Mouse (Mus musculus) heart, postnatal 10 days (tissue): ENCODE measurements around the gene Chrm4. TPM values are rescaled to one million over a fixed set of nuclear protein-coding genes. Genes with fewer than 3 reads are reported as not detected.

Source experiments
- DNase-seq, 2 experiments: peaks; one replicate each; pipeline ENCODE4 v3.0.0; 2021
- intact Hi-C: fragments of 180-260 bp; cut with DNase I; formaldehyde crosslinking; loops from one replicate; pipeline ENCODE4 v1.15.1; 2025
- total RNA-seq, 2 experiments: library from RNA; stranded (reverse); gene quantifications; 2 replicates each; pipeline ENCODE4 v1.2.3; 2021

Gene Chrm4
- total RNA-seq, 2 experiments from 2014 or later, result 0.17 TPM; not detected in 1

DNA sequence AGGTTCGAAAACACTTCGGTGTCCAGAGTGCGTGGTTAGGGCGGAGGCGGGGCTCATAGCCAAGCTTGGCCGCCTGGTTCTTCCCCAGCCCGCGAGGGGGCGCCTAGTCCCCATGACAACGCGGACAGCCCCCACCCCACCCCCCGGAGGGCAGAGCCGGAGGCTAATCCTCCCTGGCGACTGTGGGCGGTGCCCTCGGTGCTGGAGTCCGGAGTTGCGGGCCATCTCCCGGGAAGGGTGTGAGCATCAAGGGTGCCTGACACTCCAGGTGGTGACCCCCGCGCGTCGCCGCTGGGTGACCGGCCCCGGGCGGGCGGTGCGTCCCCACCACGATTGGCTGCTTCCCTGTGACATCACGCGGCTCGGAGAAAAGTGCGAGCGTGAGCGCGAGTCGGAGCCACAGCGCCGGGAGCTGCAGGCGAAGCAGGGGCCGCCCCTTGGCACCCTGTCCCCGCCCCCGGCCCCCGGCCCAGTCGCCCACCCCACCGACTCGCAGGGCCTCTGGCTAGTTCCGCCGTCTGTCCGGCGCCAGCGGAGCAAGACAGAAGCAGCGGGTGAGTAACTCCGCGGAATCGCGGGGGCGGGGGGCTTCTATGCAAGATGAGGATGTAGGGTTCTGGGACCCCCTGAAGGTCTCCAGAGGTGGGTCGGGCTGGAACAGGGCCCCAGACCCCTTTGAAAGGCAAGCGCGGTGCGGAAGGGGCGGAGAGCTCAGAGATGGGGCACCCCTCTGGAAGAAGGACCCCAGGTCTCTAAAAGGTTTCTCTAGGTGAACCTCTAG lies 5.1 kb upstream of the Chrm4 start:
- peak; percentile 49 to 65 for DNase-seq
- intact Hi-C loops, result no loop called here

DNA sequence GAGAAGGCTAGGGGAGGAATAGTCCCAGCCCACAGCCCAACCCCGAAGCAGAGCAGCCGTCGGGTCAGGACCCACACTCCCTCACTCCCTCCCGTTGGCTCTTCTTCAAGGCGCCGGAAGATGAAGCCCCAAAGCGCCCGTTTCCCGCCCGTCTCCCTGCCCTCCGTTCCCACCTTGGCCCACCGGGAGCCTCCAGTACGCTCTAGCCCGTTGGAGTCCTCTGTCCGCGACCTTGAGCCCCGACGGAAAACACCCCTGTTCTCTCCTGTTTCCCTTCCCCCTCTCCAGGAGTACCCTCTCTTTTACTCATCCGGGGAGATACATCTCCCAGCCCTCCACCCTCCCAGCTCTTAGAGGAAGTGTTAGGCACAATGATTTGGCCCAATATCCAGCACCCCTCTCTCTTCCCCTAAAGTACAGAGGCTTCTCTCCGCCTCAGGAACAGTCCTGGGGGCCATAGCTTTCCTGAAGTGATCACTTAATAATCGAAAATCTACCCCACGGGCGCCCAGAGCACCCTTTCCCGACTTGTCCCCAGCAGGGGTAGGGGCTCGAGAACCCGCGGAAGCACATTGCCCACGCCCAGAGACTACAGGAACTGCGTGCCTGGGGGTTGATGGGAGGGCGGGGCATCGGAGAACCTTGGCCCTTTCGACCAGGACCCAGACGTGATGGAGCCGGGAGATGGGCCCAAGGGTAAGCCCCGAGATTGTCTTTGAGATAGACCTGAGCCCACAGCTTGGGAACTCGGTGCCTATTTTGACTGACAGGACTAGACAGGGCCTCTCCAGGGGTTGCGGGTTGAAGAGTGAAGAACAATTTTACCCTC lies 4.2 kb upstream of the Chrm4 start:
- intact Hi-C loops, result no loop called here
- no peak for DNase-seq

DNA sequence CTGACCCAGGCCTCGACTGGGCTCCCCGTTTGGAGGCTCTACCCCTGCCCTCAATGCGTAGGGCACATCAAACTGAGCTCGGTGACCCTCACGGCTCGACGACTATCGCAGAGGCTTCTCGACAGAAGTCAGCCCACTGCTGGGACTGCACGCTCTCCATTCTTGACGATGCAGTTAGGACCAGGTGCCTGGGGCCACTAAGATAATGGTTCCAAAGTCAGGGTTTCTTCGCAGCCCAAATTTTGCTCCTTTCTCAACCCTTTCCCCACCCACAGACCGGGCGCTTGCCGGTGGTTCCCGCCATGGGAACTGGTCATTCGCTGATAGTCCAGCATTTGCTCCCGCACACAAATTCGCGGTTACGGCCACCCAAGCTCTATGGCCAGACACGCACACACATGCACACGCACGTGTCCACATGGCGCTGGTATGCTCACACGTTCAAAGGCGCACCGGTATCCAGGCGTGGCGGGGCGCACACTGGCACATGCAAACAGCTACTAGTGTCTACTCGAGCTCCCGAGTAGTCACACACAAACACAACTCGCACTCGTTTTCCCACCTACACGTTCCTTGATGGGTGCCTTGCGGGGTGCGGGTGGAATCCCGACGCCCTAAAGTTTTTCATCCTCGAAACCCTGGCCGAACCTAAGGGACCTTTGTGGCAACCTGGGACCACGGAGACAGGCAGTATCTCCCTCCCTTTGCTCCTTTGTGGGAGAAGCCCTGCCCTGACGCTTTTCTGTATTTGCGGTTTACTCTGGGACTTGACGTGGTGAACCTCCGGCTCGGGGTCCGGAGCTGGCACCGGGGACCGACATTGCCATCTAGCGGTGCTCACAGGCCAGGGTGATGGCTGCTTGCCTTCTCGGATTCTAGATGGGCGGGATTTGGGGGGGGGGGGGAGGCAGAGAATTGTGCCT lies 3.4 kb upstream of the Chrm4 start:
- intact Hi-C loops, result loop anchor here (1.0 kb wide), 1 partner anchor 144 kb away; no protein-coding TSS in a partner anchor
- DNase-seq, result peak; percentile 71 to 79

DNA sequence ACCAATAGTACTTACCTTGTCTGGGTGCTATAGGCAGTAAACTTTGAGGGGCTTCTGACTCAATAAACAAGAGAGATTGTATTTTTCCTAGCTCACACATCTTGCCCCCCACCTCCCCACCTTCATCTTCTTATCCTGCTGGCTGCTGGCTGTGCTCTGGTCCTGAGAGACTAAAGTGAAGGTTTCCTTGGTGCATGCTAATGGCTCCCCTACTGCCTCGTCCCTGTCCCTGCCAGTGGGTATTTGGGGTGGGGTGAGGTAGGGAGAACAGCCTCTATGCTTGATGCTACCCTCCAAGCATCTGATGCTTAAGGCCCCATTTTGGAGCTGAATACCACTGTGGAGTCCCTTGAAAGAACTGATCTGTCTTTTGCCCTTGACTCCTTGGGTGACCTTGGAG lies 2.3 kb upstream of the Chrm4 start:
- intact Hi-C loops, result loop anchor here (1.0 to 5.0 kb wide), 2 partner anchors 133 to 145 kb away; no protein-coding TSS in a partner anchor
- DNase-seq, result no peak

DNA sequence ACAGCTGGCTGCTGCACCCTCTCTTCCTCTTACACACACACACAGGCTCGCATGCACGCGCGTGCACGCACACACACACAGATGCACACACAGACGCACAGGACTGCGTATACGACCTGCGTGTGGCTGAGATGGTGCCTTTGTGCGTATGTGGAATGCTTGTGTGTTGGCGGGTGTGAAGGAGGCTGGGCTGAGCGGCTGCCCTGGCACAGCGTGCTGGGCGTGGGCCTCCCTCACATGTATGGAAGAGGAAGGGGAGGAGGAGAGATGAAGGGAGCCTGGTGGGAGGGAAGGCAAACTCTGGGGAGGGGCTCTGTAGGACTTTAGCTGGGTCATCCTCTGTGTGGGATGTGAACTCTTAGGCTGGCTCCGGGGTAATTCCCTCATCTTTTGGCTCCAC lies 1.6 kb upstream of the Chrm4 start:
- intact Hi-C loops, result loop anchor here (5.0 kb wide), 1 partner anchor 132 kb away; no protein-coding TSS in a partner anchor
- DNase-seq, result no peak

DNA sequence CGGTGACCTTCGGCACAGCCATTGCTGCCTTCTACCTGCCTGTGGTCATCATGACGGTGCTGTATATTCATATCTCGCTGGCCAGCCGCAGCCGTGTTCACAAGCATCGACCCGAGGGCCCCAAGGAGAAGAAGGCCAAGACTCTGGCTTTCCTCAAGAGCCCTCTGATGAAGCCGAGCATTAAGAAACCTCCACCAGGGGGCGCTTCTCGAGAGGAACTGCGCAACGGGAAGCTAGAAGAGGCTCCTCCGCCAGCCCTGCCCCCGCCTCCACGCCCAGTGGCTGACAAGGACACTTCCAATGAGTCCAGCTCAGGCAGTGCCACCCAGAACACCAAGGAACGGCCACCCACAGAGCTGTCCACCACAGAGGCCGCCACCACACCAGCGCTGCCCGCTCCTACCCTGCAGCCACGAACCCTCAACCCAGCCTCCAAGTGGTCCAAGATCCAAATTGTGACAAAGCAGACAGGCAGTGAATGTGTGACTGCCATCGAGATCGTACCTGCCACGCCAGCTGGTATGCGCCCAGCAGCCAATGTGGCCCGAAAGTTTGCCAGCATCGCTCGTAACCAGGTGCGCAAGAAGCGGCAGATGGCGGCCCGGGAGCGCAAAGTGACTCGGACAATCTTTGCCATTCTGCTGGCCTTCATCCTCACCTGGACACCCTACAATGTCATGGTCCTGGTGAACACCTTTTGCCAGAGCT lies 931 bp downstream of the Chrm4 start:
- intact Hi-C loops, result loop anchor here (5.0 kb wide), 1 partner anchor 129 kb away; no protein-coding TSS in a partner anchor
- peak; percentile 72 to 87 for DNase-seq

DNA sequence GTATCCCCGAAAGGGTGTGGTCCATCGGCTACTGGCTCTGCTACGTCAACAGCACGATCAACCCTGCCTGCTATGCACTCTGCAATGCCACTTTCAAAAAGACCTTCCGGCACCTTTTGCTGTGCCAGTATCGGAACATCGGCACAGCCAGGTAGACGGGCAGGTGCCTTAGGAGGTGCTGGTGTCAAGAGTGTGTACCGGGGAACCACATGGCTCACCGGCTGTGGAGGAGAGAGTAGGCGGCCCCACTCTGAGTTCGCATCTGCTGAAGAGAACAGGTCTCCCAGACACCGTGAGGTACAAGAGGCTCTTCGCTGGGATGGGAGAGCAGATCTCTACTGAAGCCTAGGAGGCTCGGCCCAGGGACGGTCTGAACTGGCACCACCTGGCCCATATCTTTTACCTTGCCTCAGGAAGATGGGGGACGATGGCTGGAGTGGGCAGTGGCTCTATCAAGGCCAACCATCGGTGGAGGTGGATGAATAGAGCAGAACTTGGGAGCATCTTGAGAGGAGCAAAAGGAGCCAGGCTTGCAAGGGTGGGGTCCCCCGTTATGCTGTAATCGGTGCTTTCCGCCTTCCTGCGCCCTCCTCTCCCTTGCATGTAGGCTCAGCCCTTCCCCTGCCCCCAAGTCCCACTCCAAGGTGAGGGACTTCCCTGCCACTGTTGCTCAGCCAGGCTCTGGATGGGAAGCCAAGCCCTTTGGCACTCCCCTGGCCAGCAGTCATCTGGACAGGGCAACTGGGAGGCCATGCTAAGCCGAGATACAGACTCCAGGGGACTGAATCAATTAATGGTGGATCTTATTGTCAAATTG lies 1.7 kb downstream of the Chrm4 start:
- intact Hi-C loops, result loop anchor here (5.0 kb wide), 1 partner anchor 129 kb away; no protein-coding TSS in a partner anchor
- DNase-seq, result no peak

DNA sequence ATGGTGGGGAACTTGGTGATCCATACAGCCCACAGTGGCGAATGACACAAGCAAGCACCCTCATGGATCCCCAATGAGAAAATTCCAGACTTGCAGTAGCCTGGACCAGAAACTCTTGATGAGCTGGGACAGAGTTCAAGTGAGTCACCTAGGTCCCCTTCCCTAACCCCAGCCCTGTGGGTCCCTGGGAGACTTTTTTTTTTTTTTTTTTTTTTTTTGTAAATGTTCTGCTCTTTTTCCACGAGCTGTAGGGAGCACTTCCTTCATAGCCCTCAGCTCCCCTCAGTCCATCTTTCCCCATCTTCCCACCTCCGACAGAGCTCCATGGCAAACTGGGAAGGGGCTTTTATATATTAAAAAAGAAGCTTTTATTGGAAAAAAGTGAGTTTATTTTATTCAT lies 2.4 kb downstream of the Chrm4 start:
- intact Hi-C loops, result loop anchor here (5.0 kb wide), 1 partner anchor 128 kb away; no protein-coding TSS in a partner anchor
- DNase-seq, result no peak

DNA sequence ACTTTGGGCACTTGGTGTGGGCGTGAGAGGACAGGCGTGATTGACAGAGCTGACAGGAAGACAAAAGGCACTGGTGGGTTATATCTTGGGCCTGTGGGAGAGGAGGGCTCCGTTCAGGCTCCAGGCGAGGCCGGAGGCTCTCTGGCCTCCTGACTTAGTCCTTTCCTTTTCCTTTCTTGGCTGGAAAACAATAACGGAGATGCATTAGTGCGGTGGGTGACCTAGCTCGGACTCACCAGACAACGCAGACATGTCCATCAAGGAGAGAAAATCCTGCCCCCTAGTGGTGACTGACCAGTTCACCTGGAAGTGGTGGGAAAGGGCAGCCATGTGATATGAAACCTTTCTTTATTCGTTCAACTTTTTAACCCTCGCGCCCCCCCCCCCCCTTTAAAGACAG lies 2.9 kb downstream of the Chrm4 start:
- intact Hi-C loops, result loop anchor here (5.0 kb wide), 1 partner anchor 127 kb away; no protein-coding TSS in a partner anchor
- DNase-seq, result peak; percentile 68 to 85

DNA sequence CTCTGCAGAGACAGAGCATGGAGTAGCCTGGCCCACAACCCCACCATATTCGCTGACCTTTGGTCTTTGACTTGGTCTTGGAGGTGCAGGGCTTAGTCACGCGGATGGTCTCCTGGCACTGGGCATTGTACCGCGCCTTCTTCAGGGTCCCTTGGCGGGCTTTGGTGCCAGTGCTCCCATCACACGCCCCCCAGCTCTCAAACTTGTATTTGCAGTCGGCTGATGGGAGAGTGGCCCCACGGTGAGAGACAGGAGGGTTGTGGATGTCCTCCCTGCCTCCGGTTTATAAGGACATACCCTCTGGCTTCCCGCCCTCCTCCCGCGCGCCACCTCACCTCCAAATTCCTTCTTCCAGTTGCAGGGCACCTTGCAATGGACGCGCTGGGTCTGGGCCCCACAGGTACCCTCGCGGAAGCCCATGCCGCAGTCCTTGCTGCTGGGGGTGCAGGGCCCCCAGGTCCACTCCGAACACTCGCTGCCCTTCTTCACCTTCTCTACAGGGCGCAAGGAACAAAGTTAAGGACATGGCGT lies 3.8 kb downstream of the Chrm4 start:
- intact Hi-C loops, result no loop called here
- no peak for DNase-seq

DNA sequence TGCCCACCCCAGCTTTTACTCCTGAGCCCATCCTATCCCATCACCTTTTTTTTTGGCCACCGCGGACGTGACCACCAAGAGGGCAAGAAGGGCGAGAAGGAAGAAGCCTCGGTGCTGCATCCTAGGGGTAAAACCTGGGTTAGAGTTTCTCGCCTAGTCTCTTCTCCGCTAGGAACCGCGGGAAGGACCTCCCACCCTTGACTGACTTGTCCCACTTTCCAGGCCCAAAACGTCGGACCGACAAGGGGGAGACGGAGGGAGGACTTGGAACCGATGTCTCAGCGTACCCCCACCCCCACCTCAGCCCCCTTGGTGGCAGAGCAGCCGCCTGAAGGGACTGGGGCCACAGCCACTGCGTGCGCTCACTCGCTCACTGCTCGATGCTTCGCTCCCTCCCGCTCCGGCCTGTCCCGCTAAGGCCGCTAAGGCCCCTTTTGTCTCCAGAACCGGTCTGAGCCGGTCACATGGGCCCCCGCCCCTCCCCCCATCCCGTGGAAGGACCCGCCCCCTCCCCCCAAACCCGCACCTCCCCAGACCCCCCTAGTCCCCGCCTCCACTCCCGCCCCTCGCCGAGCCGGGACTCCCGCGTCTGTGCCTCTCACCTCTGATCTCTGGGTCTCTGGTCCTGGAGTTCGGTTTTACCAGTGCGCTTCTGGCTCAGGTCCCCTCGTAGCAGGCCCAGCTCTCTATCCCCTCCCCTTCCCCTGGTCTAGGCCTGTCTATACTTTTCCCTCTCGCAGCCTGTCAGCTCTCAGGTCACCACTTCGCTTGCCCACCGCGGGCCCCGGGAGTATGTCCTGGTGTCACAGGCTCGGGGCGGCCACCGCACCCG lies 4.5 kb downstream of the Chrm4 start:
- peak; percentile 58 to 64 for DNase-seq
- intact Hi-C loops, result no loop called here

DNA sequence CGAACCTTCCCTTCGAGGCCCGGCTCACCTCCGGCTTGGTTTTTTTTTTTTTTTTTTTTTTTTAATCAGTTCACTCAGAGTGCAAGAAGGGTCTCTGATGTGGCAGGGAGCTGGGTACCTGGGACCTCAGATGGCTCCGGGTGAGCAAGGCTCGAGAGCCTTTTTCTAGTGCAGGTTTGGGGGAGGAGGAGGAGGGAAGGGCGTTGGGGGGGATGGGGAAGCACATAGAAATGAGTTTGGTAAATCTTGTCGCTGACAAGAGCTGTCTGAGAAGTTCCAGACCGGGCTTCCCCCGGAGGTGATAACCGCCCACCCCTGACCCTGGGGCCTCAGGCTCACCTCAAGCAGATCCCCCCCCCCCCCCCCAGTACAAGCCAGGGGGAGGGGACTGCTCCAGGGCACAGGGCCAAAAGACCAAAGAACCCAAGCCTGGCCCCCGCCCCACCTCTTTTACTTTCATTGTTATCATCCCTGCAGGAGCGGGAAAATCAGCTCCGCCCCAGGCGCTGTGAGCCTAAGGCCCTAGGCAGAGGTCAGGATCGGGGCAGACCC lies 5.2 kb downstream of the Chrm4 start, which contains the start of gene Mdk:
Mdk (minus strand) TSS at position 138 of the 552 bp plus-strand sequence.
- no peak for DNase-seq
- intact Hi-C loops, result no loop called here

DNA sequence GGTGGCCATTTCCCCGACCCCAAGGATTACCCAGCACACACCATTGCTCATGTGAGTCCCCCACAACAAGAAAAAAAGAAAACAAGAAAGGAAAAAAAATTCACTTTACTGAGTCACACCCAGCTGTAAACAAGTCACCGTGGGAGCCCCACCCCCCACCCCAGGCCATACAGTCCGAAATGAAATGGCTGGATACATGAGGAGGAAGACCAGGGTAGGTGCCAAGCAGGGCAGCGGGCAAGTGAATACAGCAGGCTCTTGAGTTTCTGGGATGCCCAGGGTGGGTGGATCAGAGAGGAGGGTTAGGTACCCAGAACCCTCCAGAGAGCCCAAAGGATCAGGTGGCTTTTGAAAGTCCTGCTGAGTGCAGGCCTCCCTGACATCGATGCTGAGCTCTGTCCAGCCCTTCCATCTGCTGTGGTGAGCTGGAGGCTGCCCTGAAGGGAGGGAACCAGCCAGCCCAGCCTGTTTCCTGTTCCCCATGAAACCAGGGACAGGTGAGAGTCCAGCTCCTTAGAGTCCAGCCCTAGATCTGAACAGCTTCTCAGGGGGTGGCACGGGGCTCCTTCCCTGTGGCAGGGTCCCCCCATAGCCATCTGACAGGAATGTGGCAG lies 5.8 kb downstream of the Chrm4 start:
- intact Hi-C loops, result no loop called here
- no peak for DNase-seq

DNA sequence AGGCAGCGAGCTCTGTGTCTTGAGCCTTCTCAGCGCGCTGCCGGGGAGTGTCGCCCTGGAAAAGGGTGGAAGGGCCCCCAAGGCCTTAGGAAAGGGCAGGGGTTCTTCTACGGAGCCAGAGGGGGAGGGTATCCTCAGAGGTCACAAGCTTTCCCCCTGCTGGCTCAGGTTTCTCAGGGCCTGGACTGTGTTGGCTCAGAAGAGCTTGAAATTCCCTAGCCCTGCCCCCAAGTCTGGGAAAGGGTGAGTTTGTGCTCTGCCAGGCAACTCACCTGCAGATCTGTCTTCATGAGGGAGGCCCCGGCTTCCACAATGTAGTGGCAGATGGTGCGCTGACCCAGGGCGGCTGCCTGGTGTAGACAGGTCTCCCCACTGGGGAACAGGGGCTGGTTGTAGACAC lies 6.4 kb downstream of the Chrm4 start:
- DNase-seq, result no peak
- intact Hi-C loops, result no loop called here

DNA sequence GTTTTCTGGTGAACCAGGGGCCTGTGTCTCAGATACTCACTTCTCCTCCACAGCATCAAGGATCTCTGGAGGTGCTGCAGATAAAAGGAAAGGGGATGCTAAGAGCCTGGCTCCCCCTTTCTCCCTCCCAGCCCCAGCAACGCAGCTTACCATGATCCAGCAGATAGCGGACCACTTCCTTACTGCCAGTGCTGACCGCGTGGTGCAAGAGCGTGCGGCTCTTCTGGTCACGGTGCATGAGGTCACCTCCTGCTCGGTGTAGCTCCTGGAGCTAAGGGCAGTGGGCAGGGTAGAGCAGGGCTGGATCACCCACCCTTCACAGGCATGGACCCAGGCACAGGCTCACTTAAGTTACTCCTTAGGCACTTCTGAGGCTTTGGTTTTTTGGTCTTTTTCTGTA lies 7.0 kb downstream of the Chrm4 start:
- DNase-seq, result no peak
- intact Hi-C loops, result no loop called here

DNA sequence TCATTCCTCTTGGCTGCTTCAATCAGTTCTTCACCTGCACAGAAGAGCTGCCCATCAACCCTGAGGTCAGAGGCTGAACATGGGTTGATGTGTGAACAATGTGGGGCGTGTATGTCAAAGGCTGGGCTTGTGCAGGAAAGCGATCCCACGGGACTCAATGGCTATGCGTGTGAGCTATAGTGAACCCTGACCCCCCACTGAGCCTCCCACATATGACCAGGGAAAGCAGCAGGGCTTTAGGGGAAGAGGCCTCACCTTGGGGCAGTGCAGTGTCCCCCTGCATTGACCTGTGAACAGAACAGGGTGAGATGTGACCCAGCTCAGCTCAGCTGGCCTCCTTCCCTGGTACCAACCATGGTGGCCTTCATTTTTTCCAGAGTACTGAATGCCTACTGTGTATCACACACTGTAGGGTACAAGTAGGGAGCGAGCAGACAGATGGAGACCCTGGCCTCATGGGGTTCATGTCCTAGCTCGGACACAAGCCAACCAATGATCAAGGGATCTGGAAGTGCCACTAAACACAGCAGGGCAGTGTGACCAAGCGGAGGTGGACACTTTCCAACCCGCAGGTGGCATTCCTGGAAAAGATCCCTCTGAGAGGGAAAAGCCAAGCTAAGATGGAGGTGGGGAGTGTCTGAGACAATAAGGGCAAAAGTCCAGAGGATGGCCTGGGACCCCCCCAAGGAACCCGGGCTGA lies 7.9 kb downstream of the Chrm4 start:
- DNase-seq, result no peak
- intact Hi-C loops, result no loop called here
